Mouse (Mus musculus) adrenal gland, adult 8-10 months (tissue): Measurements from ENCODE around the gene Tsc22d4. TPM values are rescaled to one million over a fixed set of nuclear protein-coding genes. Genes with fewer than 3 reads are reported as not detected.
"Not testable (repeated sequence)": the region's sequence is repeated elsewhere in the genome, so short reads cannot be mapped to it uniquely, and the experiment has no call there.

ENCODE experiments used
- DNase-seq: peaks from one replicate; pipeline ENCODE4 v3.0.0; 2022
- total RNA-seq, 4 experiments: library from RNA; stranded (reverse); gene quantifications; 2 replicates each; pipeline ENCODE4 v1.2.4; 2022

Tsc22d4 gene
- total RNA-seq, 4 experiments from 2014 or later: 73.9 to 110 (median 94.0) TPM

GRCm38 (mm10) chr5:137742048-137742447 is 3.5 kb upstream of the Tsc22d4 start:
- DNase-seq: no peak

GRCm38 (mm10) chr5:137742836-137743235 is 2.7 kb upstream of the Tsc22d4 start:
- no peak for DNase-seq

- DNase-seq: no peak
Measured at GRCm38 (mm10) chr5:137744197-137744596, 1.3 kb upstream of the Tsc22d4 start.

GRCm38 (mm10) chr5:137746282-137746850 is 836 bp downstream of the Tsc22d4 start:
- DNase-seq: no peak

- DNase-seq: no peak
Measured at GRCm38 (mm10) chr5:137746851-137747325, 1.4 kb downstream of the Tsc22d4 start.

GRCm38 (mm10) chr5:137747326-137747961 is 1.9 kb downstream of the Tsc22d4 start:
- no peak for DNase-seq

GRCm38 (mm10) chr5:137748130-137748770 is 2.7 kb downstream of the Tsc22d4 start:
- DNase-seq: no peak

GRCm38 (mm10) chr5:137749196-137749836 is 3.8 kb downstream of the Tsc22d4 start:
- DNase-seq: no peak

GRCm38 (mm10) chr5:137750212-137750611 is 4.7 kb downstream of the Tsc22d4 start:
- not testable (repeated sequence) for DNase-seq

- no peak for DNase-seq
Measured at GRCm38 (mm10) chr5:137751221-137751887, 5.8 kb downstream of the Tsc22d4 start.

GRCm38 (mm10) chr5:137751988-137752387 is 6.5 kb downstream of the Tsc22d4 start:
- no peak for DNase-seq

- DNase-seq: no peak
Measured at GRCm38 (mm10) chr5:137753111-137753832, 7.7 kb downstream of the Tsc22d4 start.

- DNase-seq: no peak
Measured at GRCm38 (mm10) chr5:137755425-137755824, 9.9 kb downstream of the Tsc22d4 start.

- no peak for DNase-seq
Measured at GRCm38 (mm10) chr5:137756106-137756505, 10.6 kb downstream of the Tsc22d4 start.

- DNase-seq: peak; percentile 71
Measured at GRCm38 (mm10) chr5:137756882-137757661, 11.5 kb downstream of the Tsc22d4 start.

- DNase-seq: no peak
Measured at GRCm38 (mm10) chr5:137757887-137758286, 12.4 kb downstream of the Tsc22d4 start.

GRCm38 (mm10) chr5:137758921-137759534 is 13.5 kb downstream of the Tsc22d4 start:
- DNase-seq: no peak

- DNase-seq: peak; percentile 76
Measured at GRCm38 (mm10) chr5:137759971-137760412, 14.5 kb downstream of the Tsc22d4 start.

GRCm38 (mm10) chr5:137764609-137765340 is 19.2 kb downstream of the Tsc22d4 start:
- no peak for DNase-seq

GRCm38 (mm10) chr5:137766270-137766669 is 20.7 kb downstream of the Tsc22d4 start:
- DNase-seq: no peak
